Mouse (Mus musculus): ENCODE data around the gene Mlf2. TPM values are rescaled to one million over a fixed set of nuclear protein-coding genes. Genes with fewer than 3 reads are reported as not detected.
A peak's percentile ranks its signal among the peaks of the same experiment; 100 is the strongest.

The Mlf2 gene
- polyA plus RNA-seq, 1 experiment from 2014 or later: 360 TPM

DNA sequence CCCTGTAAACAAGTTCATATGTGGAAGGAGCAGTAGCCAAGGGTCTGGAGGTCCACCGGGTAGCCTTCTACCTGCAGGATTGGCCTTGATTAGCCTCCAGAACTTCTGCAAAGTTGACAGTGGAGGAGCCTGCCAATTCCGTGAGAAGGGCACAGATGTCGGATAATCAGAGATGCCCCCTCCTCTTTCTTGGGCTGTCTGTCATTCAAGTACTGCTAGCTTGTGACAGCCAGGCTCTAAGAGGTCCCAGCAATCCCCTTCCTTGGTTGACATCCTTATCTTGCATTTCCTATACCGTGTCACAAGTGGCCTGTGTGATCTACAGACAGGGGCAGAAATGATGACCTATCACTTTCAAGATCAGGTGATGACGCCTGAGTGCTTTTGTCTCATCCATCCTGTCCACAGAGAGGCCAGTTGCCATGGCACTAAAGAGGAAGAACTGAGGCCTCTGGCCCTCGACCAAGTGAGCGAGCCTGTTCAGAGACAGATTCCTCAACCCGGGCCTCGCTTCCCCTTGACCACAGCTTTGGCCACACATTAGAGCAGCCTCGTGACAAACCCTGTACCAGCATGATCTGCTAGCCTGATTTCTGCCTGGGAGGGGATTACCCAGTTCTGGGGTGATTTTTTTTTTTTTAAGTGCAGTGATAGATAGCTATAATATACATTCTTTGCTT is 30.2 kb upstream of the Mlf2 start:
- 66% methylated on average over 10 of the region's 10 CpGs for WGBS

DNA sequence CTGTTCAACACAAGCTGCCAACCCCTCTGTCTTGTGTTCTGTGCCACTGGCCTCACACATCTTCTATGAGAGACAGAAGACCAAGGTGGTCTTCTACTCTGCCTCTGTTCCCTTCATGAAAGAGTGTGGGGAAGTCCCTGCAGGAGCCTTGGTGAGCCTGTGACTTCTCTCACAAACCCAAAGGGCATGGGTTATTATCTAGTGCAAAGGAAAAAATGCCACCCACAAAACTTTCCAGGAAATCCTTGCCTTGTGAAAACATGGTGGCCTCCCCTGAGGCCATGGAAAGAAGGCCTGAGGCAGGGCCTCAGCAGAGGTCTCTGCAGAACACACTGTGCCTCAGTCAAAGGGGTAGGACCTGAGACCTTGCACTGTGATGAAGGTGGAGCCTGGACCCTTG is 29.3 kb upstream of the Mlf2 start:
- H3K36me3 ChIP-seq: no peaks in the 10 kb centered on the region
- no peak overlapping the region for H3K4me2 ChIP-seq
- no peak for ATAC-seq (ENCODE audit: insufficient number of reproducible peaks, insufficient read depth, low FRiP score, low TSS enrichment, low read depth)

More for the DNA sequence above, 30.2 kb upstream of the Mlf2 start:
- H3K9ac ChIP-seq: no peak overlapping the region
- H3K4me2 ChIP-seq: no peak overlapping the region
- no peaks in the 10 kb centered on the region for H3K9me3 ChIP-seq
- H3K27ac ChIP-seq: no peak overlapping the region
- H3K4me1 ChIP-seq: peaks cover 16% of the 10 kb centered on the region
- ATAC-seq (ENCODE audit: insufficient number of reproducible peaks, insufficient read depth, low FRiP score, low TSS enrichment, low read depth): no peak
- H3K36me3 ChIP-seq: no peaks in the 10 kb centered on the region
- H3K4me3 ChIP-seq: no peak overlapping the region
- no peaks in the 10 kb centered on the region for H3K27me3 ChIP-seq

DNA sequence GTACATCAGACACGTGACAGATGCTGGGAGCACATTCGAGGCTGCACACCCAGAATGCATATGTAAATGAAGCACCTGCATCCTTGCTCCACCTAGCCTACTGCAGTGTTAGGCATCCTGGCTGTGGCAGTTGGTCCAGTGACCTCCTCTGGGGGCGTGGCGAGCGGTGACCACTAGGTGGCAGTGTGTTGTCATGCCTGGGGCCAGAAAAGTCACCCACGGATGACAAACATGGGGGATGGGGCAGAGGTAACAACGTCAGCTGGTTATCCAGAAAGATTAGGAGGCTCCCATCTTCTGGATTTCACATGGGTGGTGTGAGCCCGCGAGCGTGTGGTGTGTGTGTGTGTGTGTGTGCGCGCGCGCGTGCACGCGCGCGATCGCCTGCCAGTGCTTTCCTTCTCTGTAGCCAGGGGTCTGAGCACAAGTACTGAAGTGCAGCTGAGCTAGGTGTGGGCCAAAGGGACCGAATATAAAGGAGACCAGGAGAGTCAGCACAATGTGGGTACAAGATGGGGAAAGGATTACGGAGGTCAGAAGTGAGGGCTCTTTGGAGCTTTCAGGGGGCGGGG is 27.5 kb upstream of the Mlf2 start:
- H3K4me3 ChIP-seq: peak overlapping the region; percentile 51
- ATAC-seq (ENCODE audit: insufficient number of reproducible peaks, insufficient read depth, low FRiP score, low TSS enrichment, low read depth): peak; percentile 69
- H3K4me1 ChIP-seq: peaks cover 16% of the 10 kb centered on the region
- peak overlapping the region; percentile 81 for H3K4me2 ChIP-seq
- WGBS: under 1% methylated on average over 23 of the region's 23 CpGs
- H3K9me3 ChIP-seq: no peaks in the 10 kb centered on the region
- H3K36me3 ChIP-seq: no peaks in the 10 kb centered on the region
- no peaks in the 10 kb centered on the region for H3K27me3 ChIP-seq
- H3K9ac ChIP-seq: peak overlapping the region; percentile 80
- H3K27ac ChIP-seq: peak overlapping the region; percentile 99

More for the DNA sequence above, 29.3 kb upstream of the Mlf2 start:
- Histone ChIP-seq H3K27ac (no peak overlapping the region), H3K9ac (no peak overlapping the region), H3K9me3 (no peaks in the 10 kb centered on the region), H3K4me3 (no peak overlapping the region), H3K27me3 (no peaks in the 10 kb centered on the region), H3K4me1 (peaks cover 16% of the 10 kb centered on the region)

DNA sequence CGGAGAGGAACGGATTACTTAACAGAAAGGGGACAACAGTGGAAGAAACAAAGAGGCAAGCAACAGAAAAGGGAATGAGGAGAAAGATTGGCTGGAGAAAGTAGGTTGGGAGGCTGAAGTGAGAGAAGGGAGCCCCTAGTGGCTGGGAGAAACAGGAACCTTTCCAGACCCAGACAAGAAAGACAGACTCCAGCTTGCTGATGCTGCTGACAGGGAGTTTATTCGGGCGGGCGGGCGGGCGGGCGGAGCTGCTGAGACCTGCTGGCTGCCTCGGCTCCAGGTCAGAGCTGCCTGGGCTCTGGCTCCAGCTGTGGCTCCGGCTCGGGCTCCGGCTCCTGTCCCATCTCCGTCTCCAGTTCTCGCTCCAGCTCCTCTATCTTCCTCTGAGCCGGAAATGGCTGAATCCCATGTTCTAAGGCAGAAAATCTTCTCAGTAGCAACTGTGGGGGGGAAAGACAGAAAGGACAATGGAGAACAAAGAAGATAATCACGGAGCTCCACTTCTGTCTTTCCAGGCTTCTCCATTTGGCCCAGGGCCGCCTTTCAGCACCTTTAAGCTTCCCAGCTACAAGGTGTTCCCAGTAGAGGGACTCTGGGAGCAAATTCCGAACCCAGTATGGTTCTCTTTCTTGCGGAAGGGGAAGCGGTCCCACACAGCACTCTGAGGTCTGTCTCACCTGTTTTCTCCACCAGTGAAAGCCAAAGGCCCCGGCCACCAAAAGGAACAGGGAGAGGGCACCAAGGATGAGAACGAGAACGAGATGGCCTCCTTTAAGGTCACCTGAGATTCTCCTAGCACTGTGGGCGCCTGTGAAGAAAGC is 26.8 kb upstream of the Mlf2 start:
- peaks cover 16% of the 10 kb centered on the region for H3K4me1 ChIP-seq
- WGBS: 7% methylated on average over 24 of the region's 24 CpGs
- H3K27me3 ChIP-seq: 0 out of 2 replicates have a peak, but pooled peaks cover 4% of the 10 kb centered on the region
- H3K36me3 ChIP-seq: no peaks in the 10 kb centered on the region
- peak overlapping the region; percentile 51 for H3K4me3 ChIP-seq
- H3K9me3 ChIP-seq: no peaks in the 10 kb centered on the region
- peak; percentile 71 for ATAC-seq (ENCODE audit: insufficient number of reproducible peaks, insufficient read depth, low FRiP score, low TSS enrichment, low read depth)
- H3K4me2 ChIP-seq: peak overlapping the region; percentile 81
- peak overlapping the region; percentile 80 for H3K9ac ChIP-seq
- peak overlapping the region; percentile 99 for H3K27ac ChIP-seq

DNA sequence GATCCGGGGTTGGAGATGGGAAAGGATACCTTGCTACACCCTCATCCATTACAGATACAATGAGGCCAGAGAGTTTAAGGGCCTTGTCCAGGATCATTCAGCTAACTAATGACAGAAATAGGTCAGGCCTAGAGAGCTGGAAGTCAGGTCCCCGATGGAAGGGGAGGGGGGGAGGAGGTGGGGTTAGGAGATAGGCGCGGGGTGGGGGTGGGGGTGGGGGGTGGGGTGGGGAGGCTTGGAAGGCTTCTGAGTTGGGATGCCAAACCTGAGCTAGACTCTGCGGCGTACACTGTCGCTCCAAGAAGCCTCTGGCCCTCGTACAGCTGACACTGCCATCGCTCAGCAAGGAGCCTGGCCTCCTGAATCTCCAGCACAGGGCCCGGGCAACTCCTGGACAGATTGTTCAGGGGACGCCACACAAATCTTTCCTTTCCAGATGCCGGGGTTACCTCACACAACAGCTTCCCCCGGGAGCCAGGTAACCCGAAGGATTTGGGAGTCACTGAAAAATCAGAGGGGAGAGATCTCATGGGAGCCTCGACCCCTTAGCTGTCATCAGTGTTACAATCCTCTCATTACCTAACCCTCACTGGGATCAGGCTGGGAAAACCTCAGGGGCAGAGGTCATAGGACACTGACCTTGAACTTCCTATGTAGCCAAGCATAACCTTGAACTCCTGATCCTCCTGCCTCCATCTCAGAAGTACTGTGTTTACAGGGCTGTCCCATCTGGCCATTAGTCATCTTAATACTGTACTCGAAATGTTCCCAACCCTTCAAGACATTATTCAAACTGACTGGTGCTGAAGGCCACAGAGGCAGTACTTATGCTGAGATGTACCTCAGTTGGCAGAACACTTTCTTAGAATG is 26.0 kb upstream of the Mlf2 start:
- Histone ChIP-seq H3K9me3 (no peaks in the 10 kb centered on the region), H3K4me3 (peak overlapping the region; percentile 51)
- WGBS: 36% methylated on average over 13 of the region's 16 CpGs

DNA sequence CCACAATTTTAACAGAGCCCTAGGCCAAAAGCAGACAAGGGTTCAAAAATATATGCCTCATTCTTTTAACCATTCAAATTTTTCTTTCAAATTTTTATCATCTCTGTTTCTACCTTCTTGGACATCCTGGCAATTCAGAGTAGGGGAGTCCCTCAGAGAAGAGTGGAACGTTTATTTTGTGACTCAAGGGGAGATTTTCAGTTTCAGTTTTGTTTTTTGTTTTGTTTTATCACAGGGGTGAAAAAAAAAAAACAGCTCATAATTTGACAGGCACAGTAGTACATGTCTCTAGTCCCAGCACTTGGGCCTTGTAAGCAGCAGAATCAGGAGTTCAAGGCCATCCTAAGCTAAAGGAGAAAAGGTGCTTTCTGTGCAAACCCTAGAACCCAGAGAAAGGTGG is 23.4 kb upstream of the Mlf2 start:
- H3K36me3 ChIP-seq: peaks cover 4% of the 10 kb centered on the region; the same call in 1 of the 2 replicates
- no peak overlapping the region for H3K4me3 ChIP-seq
- 81% methylated on average over 1 of the region's 1 CpGs for WGBS
- peaks cover 17% of the 10 kb centered on the region for H3K27me3 ChIP-seq
- H3K9me3 ChIP-seq: no peaks in the 10 kb centered on the region
- H3K4me1 ChIP-seq: peaks cover 35% of the 10 kb centered on the region
- H3K4me2 ChIP-seq: no peak overlapping the region
- no peak overlapping the region for H3K27ac ChIP-seq
- ATAC-seq (ENCODE audit: insufficient number of reproducible peaks, insufficient read depth, low FRiP score, low TSS enrichment, low read depth): no peak
- H3K9ac ChIP-seq: no peak overlapping the region

More for the DNA sequence above, 26.0 kb upstream of the Mlf2 start:
- Histone ChIP-seq H3K36me3 (no peaks in the 10 kb centered on the region), H3K4me1 (peaks cover 23% of the 10 kb centered on the region), H3K27me3 (peaks cover 9% of the 10 kb centered on the region), H3K4me2 (peak overlapping the region; percentile 81), H3K9ac (peak overlapping the region; percentile 80), H3K27ac (peak overlapping the region; percentile 99)
- ATAC-seq (ENCODE audit: insufficient number of reproducible peaks, insufficient read depth, low FRiP score, low TSS enrichment, low read depth): no peak

DNA sequence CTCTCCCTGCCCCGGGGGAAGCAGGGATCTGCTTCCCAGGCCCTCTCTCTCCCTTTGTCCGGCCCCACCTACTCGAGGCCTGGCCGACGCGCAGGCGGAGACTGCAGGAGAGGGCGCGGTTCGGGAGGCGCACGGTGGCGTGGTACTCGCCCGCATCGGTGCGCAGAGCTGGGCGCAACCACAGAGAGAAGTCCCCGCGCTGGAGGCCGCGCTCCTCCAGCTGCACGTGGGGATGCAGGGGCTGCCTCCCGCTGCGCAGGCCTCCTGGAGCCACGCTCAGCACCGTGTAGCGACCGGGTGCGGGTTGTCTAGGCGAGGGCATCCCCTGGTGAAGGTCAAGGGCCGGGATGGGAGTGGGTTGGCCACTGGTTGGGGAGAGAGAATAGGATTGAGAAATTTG is 21.2 kb upstream of the Mlf2 start:
- 0 out of 2 replicates have a peak, but pooled peaks have one; percentile 28 for ATAC-seq (ENCODE audit: insufficient number of reproducible peaks, insufficient read depth, low FRiP score, low TSS enrichment, low read depth)
- peak overlapping the region; percentile 66 for H3K9ac ChIP-seq

DNA sequence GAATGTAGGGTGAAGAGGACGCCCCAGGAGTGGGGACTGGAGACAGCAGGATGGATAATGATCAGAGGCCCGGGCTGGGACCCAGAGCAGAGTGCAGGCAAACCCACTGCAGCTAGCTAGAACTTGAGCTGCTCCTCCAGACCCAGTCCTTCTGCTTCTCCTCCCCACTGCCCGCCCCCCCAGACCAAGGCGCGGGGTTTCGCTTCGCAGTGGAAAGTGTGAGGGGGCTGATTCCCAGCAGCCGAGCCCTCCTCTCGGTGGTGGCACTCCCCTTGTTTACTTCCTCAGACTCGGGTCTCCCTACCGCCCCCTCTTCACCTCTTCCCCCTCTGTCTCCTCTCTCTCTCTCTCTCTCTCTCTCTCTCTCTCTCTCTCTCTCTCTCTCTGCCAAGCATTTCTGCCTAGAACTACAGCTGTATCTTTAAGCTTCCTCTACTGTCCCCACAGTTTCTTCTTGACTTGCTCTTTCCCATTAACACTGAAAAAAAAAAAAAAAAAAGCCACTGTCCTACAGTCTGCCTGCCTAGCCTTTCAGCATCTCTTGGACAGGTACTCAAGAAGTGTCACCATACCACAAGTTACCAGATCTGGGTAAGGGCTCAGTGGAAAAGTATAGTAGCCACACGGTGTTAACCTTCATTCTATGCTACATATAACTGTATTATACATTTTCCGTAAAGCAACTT is 19.5 kb upstream of the Mlf2 start, which contains the start of gene Lag3:
Lag3 (minus strand) TSS at position 173 of the 686 bp plus-strand sequence.
- H3K36me3 ChIP-seq: peaks cover 28% of the 10 kb centered on the region
- ATAC-seq (ENCODE audit: insufficient number of reproducible peaks, insufficient read depth, low FRiP score, low TSS enrichment, low read depth): no peak
- no peak within 1 kb of the TSS for H3K4me3 ChIP-seq
- peaks cover 17% of the 10 kb centered on the region for H3K27me3 ChIP-seq
- peak within 1 kb of the TSS; percentile 55; the same call in 1 of the 2 replicates for H3K27ac ChIP-seq
- WGBS: 20% methylated on average over 12 of the region's 13 CpGs
- H3K4me2 ChIP-seq: peak within 1 kb of the TSS; percentile 40
- H3K4me1 ChIP-seq: peaks cover 52% of the 10 kb centered on the region
- H3K9me3 ChIP-seq: no peaks in the 10 kb centered on the region
- 0 out of 2 replicates have a peak within 1 kb of the TSS, but pooled peaks have one; percentile 32 for H3K9ac ChIP-seq

More for the DNA sequence above, 21.2 kb upstream of the Mlf2 start:
- Histone ChIP-seq H3K4me2 (peak overlapping the region; percentile 57), H3K27me3 (peaks cover 17% of the 10 kb centered on the region), H3K36me3 (peaks cover 27% of the 10 kb centered on the region), H3K9me3 (no peaks in the 10 kb centered on the region), H3K4me3 (peak overlapping the region; percentile 26), H3K4me1 (peaks cover 44% of the 10 kb centered on the region), H3K27ac (no peak overlapping the region)
- WGBS: 4% methylated on average over 32 of the region's 32 CpGs

DNA sequence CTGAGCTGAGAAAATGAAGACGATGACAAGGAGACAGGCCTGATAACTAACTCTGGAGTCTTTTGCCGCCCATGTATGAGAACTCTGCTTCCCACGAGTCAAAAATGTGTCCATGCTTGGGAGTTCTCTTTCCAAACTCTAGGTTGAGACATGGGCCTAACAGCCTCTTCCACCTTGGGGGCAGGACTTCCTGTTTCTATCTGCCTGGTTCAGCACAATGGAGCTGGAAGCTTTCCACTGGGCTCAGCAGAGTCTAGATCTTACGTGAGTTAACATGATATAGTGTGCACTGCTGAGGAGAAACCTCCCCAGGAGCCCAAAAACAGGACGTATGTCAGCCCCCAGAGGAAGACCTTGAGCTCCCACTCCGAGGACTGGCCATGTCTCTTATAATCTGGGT is 18.0 kb upstream of the Mlf2 start:
- Histone ChIP-seq H3K4me1 (peaks cover 54% of the 10 kb centered on the region), H3K36me3 (peaks cover 28% of the 10 kb centered on the region), H3K9me3 (no peaks in the 10 kb centered on the region), H3K27me3 (peaks cover 17% of the 10 kb centered on the region), H3K27ac (peak overlapping the region; percentile 3; the same call in 1 of the 2 replicates), H3K9ac (no peak overlapping the region), H3K4me3 (no peak overlapping the region), H3K4me2 (no peak overlapping the region)
- WGBS: 68% methylated on average over 6 of the region's 6 CpGs
- no peak for ATAC-seq (ENCODE audit: insufficient number of reproducible peaks, insufficient read depth, low FRiP score, low TSS enrichment, low read depth)

DNA sequence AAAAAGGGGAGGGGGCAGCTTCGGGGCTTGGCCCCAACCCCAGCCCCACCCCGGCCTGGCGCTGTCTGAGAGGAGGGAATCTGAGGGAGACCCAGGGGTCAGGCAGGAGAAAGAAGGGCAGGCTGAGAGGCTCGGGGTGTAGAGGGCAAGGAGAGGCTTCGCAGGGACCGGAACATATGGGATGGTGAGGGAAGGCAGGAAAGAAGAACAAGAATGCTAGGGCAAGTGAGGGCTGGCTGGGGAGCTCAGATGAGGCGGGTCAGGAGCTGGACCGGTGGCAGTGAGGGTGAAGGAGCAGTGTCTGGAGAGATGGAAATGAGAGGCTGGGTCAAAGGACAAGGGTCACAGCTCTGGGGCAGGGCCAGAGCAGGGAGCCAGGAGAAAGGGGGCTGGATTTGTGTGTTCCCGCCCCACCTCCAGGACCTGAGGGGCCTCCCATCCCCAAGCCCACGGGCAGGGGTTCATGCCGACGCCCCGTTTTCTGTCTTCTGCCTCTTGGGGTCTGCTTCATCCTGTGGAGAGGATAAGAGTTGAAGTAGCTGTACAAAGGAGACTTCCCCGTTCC is 17.4 kb upstream of the Mlf2 start:
- peaks cover 28% of the 10 kb centered on the region for H3K36me3 ChIP-seq
- peaks cover 60% of the 10 kb centered on the region for H3K4me1 ChIP-seq
- no peaks in the 10 kb centered on the region for H3K9me3 ChIP-seq
- peaks cover 17% of the 10 kb centered on the region for H3K27me3 ChIP-seq
- 0 out of 2 replicates have a peak overlapping the region, but pooled peaks have one; percentile 2 for H3K4me2 ChIP-seq
- WGBS: 45% methylated on average over 14 of the region's 14 CpGs
- H3K9ac ChIP-seq: no peak overlapping the region
- H3K27ac ChIP-seq: 0 out of 2 replicates have a peak overlapping the region, but pooled peaks have one; percentile 11
- H3K4me3 ChIP-seq: no peak overlapping the region
- ATAC-seq (ENCODE audit: insufficient number of reproducible peaks, insufficient read depth, low FRiP score, low TSS enrichment, low read depth): no peak

Data from embryonic facial prominence, embryonic 13.5 days (tissue).